In the genomic region with DNA sequence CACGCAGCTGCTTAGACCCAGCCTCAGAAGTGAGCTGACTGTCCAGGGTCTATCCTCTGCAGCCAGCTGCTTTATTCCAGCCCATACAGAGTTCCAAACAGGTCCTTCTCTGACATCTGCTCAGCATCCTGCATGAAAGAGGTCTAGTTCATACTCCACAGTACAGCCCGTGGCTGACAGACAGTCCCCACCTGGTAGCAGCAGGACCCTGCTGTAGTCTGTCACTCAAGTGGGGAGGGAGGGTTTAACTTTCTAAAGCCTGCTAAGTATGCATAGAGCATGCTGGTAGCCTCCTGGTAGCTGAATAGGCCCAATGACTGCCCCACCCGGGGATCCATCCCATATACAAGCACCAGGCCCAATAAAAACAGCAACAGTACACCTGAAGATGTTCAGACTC, we compare ENCODE assay signal across 27 mouse cellular contexts. TPM values are rescaled to one million over a fixed set of nuclear protein-coding genes. Genes with fewer than 3 reads are reported as not detected.
DNase-seq lines count a peak whose midpoint lies in the region; ATAC-seq lines count a peak whose summit lies in the region.
"Had no signal": no experiment of that assay in that cellular context is flagged by ENCODE, and none has a peak within 500 bp of the region (broad histone marks: within the 10 kb centered on the region; RNA-seq: fewer than 3 reads in every experiment).

No protein-coding gene starts in this region.

- H3K4me1 ChIP-seq in forebrain, embryonic 13.5 days: no peaks in the 10 kb centered on the region
- peaks cover 10% of the 10 kb centered on the region; the same call in 1 of the 2 replicates for H3K4me1 ChIP-seq in forebrain, embryonic 12.5 days
- peaks cover 24% of the 10 kb centered on the region for H3K4me1 ChIP-seq in midbrain, embryonic 13.5 days (replicated peaks)
- H3K4me1 ChIP-seq in midbrain, embryonic 10.5 days: peaks cover 12% of the 10 kb centered on the region; the same call in 1 of the 2 replicates
- H3K4me1 ChIP-seq in hindbrain, embryonic 13.5 days (replicated peaks): peaks cover 52% of the 10 kb centered on the region
- peaks cover 13% of the 10 kb centered on the region for H3K4me1 ChIP-seq in midbrain, embryonic 16.5 days (ENCODE audit: control insufficient read depth, insufficient read depth, low read length)
- H3K4me1 ChIP-seq: heart, embryonic 13.5 days; kidney, embryonic 15.5 days; limb, embryonic 13.5 days; liver, embryonic 12.5 days had no signal

- 46% methylated on average over 3 of the region's 3 CpGs for WGBS in forebrain, embryonic 13.5 days
- WGBS in forebrain, embryonic 12.5 days: 54% methylated on average over 3 of the region's 3 CpGs
- 44% methylated on average over 3 of the region's 3 CpGs for WGBS in midbrain, embryonic 13.5 days
- WGBS in midbrain, embryonic 10.5 days: 57% methylated on average over 3 of the region's 3 CpGs
- WGBS in hindbrain, embryonic 13.5 days: 30% methylated on average over 3 of the region's 3 CpGs
- WGBS in midbrain, embryonic 16.5 days: 36% methylated on average over 3 of the region's 3 CpGs

- no peak overlapping the region for H3K9ac ChIP-seq in forebrain, embryonic 13.5 days
- no peak overlapping the region for H3K9ac ChIP-seq in forebrain, embryonic 12.5 days
- no peak overlapping the region for H3K9ac ChIP-seq in midbrain, embryonic 13.5 days (replicated peaks)
- no peak overlapping the region; the same call in 1 of the 2 replicates for H3K9ac ChIP-seq in hindbrain, embryonic 13.5 days
- no peak overlapping the region for H3K9ac ChIP-seq in midbrain, embryonic 16.5 days (ENCODE audit: low read depth, low read length)
- H3K9ac ChIP-seq: heart, embryonic 13.5 days; kidney, embryonic 15.5 days; limb, embryonic 13.5 days; liver, embryonic 12.5 days; neural tube, embryonic 12.5 days had no signal

- no peak for DNase-seq in midbrain, embryonic 10.5 days (ENCODE audit: low spot score)
- no peak for DNase-seq in thymus, postnatal 10 days (ENCODE audit: low spot score in 2 of 2)
- DNase-seq in gastrocnemius, adult 18-20 months (ENCODE audit: low spot score): no peak
- DNase-seq: cerebellum, adult 11 months; cerebellum, adult 9-11 months; gastrocnemius, postnatal 14 days; heart, adult 2 months; heart, postnatal 14 days; kidney, adult 11 months; kidney, postnatal 36 days; layer of hippocampus, postnatal 36 days; lung, adult 18-20 months; lung, postnatal 14 days; right cerebral cortex, adult 18-20 months; thymus, adult 2 months had no signal

- H3K4me2 ChIP-seq in forebrain, embryonic 13.5 days: no peak overlapping the region
- H3K4me2 ChIP-seq in forebrain, embryonic 12.5 days: no peak overlapping the region
- no peak overlapping the region for H3K4me2 ChIP-seq in midbrain, embryonic 13.5 days (replicated peaks)
- no peak overlapping the region for H3K4me2 ChIP-seq in hindbrain, embryonic 13.5 days
- no peak overlapping the region for H3K4me2 ChIP-seq in midbrain, embryonic 16.5 days (ENCODE audit: low read length)
- H3K4me2 ChIP-seq: heart, embryonic 13.5 days; kidney, embryonic 15.5 days; limb, embryonic 13.5 days; liver, embryonic 12.5 days; neural tube, embryonic 12.5 days had no signal

- H3K36me3 ChIP-seq in forebrain, embryonic 13.5 days (ENCODE audit: poor library complexity, severe bottlenecking): no peaks in the 10 kb centered on the region
- H3K36me3 ChIP-seq in forebrain, embryonic 12.5 days (replicated peaks): no peaks in the 10 kb centered on the region
- no peaks in the 10 kb centered on the region for H3K36me3 ChIP-seq in midbrain, embryonic 13.5 days
- H3K36me3 ChIP-seq in midbrain, embryonic 10.5 days: no peaks in the 10 kb centered on the region
- H3K36me3 ChIP-seq in hindbrain, embryonic 13.5 days: no peaks in the 10 kb centered on the region
- no peaks in the 10 kb centered on the region for H3K36me3 ChIP-seq in midbrain, embryonic 16.5 days (ENCODE audit: control insufficient read depth, insufficient read depth, low read length)
- H3K36me3 ChIP-seq: heart, embryonic 13.5 days; kidney, embryonic 15.5 days; limb, embryonic 13.5 days; liver, embryonic 12.5 days; neural tube, embryonic 12.5 days had no signal

- H3K9me3 ChIP-seq in forebrain, embryonic 13.5 days (replicated peaks): no peaks in the 10 kb centered on the region
- H3K9me3 ChIP-seq in forebrain, embryonic 12.5 days: no peaks in the 10 kb centered on the region
- no peaks in the 10 kb centered on the region for H3K9me3 ChIP-seq in midbrain, embryonic 13.5 days
- no peaks in the 10 kb centered on the region for H3K9me3 ChIP-seq in midbrain, embryonic 10.5 days (replicated peaks)
- H3K9me3 ChIP-seq in hindbrain, embryonic 13.5 days: no peaks in the 10 kb centered on the region
- no peaks in the 10 kb centered on the region for H3K9me3 ChIP-seq in midbrain, embryonic 16.5 days (replicated peaks; ENCODE audit: control insufficient read depth, low read length, poor library complexity, severe bottlenecking)
- H3K9me3 ChIP-seq: heart, embryonic 13.5 days; kidney, embryonic 15.5 days; limb, embryonic 13.5 days; liver, embryonic 12.5 days; neural tube, embryonic 12.5 days had no signal

- no peak overlapping the region for H3K27ac ChIP-seq in forebrain, embryonic 13.5 days
- H3K27ac ChIP-seq in forebrain, embryonic 12.5 days: no peak overlapping the region
- H3K27ac ChIP-seq in midbrain, embryonic 13.5 days: no peak overlapping the region
- no peak overlapping the region; the same call in 1 of the 2 replicates for H3K27ac ChIP-seq in midbrain, embryonic 10.5 days (replicated peaks)
- peak overlapping the region; percentile 44; the same call in 1 of the 2 replicates for H3K27ac ChIP-seq in hindbrain, embryonic 13.5 days
- no peak overlapping the region for H3K27ac ChIP-seq in midbrain, embryonic 16.5 days (ENCODE audit: low read length)
- H3K27ac ChIP-seq: heart, adult 2 months; heart, embryonic 13.5 days; kidney, embryonic 15.5 days; limb, embryonic 13.5 days; liver, embryonic 12.5 days; neural tube, embryonic 12.5 days had no signal

- H3K27me3 ChIP-seq in forebrain, embryonic 13.5 days: no peaks in the 10 kb centered on the region
- no peaks in the 10 kb centered on the region for H3K27me3 ChIP-seq in forebrain, embryonic 12.5 days
- no peaks in the 10 kb centered on the region for H3K27me3 ChIP-seq in midbrain, embryonic 13.5 days
- H3K27me3 ChIP-seq in midbrain, embryonic 10.5 days (ENCODE audit: low read depth, poor library complexity, severe bottlenecking): no peaks in the 10 kb centered on the region
- no peaks in the 10 kb centered on the region for H3K27me3 ChIP-seq in hindbrain, embryonic 13.5 days
- no peaks in the 10 kb centered on the region for H3K27me3 ChIP-seq in midbrain, embryonic 16.5 days (ENCODE audit: control insufficient read depth, insufficient read depth, low read depth, low read length)
- H3K27me3 ChIP-seq: heart, embryonic 13.5 days; kidney, embryonic 15.5 days; limb, embryonic 13.5 days; liver, embryonic 12.5 days; neural tube, embryonic 12.5 days had no signal

- no peak overlapping the region for H3K4me3 ChIP-seq in forebrain, embryonic 13.5 days
- no peak overlapping the region for H3K4me3 ChIP-seq in forebrain, embryonic 12.5 days (replicated peaks)
- no peak overlapping the region for H3K4me3 ChIP-seq in midbrain, embryonic 13.5 days (replicated peaks)
- H3K4me3 ChIP-seq in midbrain, embryonic 10.5 days: no peak overlapping the region
- H3K4me3 ChIP-seq in hindbrain, embryonic 13.5 days: no peak overlapping the region
- no peak overlapping the region for H3K4me3 ChIP-seq in midbrain, embryonic 16.5 days (ENCODE audit: low read depth, low read length)
- H3K4me3 ChIP-seq: heart, adult 2 months; heart, embryonic 13.5 days; kidney, embryonic 15.5 days; limb, embryonic 13.5 days; liver, embryonic 12.5 days; neural tube, embryonic 12.5 days had no signal

- ATAC-seq in forebrain, embryonic 13.5 days: peak; percentile 54
- ATAC-seq in forebrain, embryonic 12.5 days (ENCODE audit: low FRiP score): no peak
- peak; percentile 79 for ATAC-seq in midbrain, embryonic 13.5 days
- peak; percentile 45; the same call in 1 of the 2 replicates for ATAC-seq in hindbrain, embryonic 13.5 days (ENCODE audit: low FRiP score)
- peak; percentile 34; the same call in 1 of the 2 replicates for ATAC-seq in midbrain, embryonic 16.5 days
- ATAC-seq: CD4-positive, CD25-positive, alpha-beta regulatory T cell, adult 4 months; liver, embryonic 12.5 days had no signal

RNA-seq across cellular contexts. Expression of a gene that starts 40.4 kb away (rescaled TPM):
- polyA plus RNA-seq in forebrain, embryonic 13.5 days (2015; fragmentation: Nextera tagmentation; extraction: Ambion mirVana): 11.2 and 13.2 TPM in 2 replicates
- polyA plus RNA-seq in forebrain, embryonic 12.5 days (2016; fragmentation: Nextera tagmentation; extraction: Ambion mirVana): 9.8 and 10.7 TPM in 2 replicates
- polyA plus RNA-seq in midbrain, embryonic 13.5 days (2015; fragmentation: Nextera tagmentation; extraction: Ambion mirVana): 19.5 and 20.2 TPM in 2 replicates
- polyA plus RNA-seq in midbrain, embryonic 10.5 days (2016; fragmentation: Nextera tagmentation; extraction: Ambion mirVana): 3.4 and 4.9 TPM in 2 replicates
- 22.7 and 24.2 TPM in 2 replicates for polyA plus RNA-seq in hindbrain, embryonic 13.5 days (2015; fragmentation: Nextera tagmentation; extraction: Ambion mirVana)
- polyA plus RNA-seq in midbrain, embryonic 16.5 days (2015; fragmentation: Nextera tagmentation; extraction: Ambion mirVana): 18.7 and 24.6 TPM in 2 replicates
- total RNA-seq in gastrocnemius, adult 18-20 months (2021): 1 to 10 TPM; 1.3 to 1.4 TPM
- total RNA-seq: common myeloid progenitor, adult 5-6 weeks had no signal
